Mouse (Mus musculus): ENCODE measurements around the gene Ern2. TPM values are rescaled to one million over a fixed set of nuclear protein-coding genes. Genes with fewer than 3 reads are reported as not detected.
A peak's percentile ranks its signal among the peaks of the same experiment; 100 is the strongest.

Gene Ern2
- total and polyA plus RNA-seq, 3 experiments, result not detected

DNA sequence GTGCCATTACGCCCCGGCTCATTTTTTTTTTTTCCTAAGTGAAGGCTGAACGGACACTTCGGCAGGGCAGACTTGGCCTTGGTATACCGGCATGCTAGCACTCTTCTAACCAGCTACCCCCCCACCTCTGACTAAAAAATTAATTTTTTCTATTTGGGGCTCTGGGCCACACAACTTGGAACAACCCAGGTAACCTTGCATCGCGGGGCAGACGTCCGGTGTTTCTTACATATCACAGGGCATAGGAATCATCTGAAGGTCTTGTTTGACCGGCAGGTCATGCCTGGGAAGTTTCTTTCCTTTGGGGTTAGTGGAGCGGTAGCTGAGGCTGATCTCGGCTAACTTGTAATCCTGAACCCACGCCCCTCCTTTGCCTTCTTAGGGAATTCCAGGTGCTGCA is 27.5 kb downstream of the Ern2 start:
- TF ChIP-seq CTCF (IDR thresholded peaks at IDR 0.05; ENCODE audit: low read depth, low read length), result no peak
- TF ChIP-seq POLR2AphosphoS5 (IDR thresholded peaks at IDR 0.05; ENCODE audit: insufficient replicate concordance, low read depth, low read length), result no peak
- TF ChIP-seq GATA1 (IDR thresholded peaks at IDR 0.05; ENCODE audit: borderline replicate concordance, low read length), result no peak
- no peak for TF ChIP-seq GATA2 (IDR thresholded peaks at IDR 0.05; ENCODE audit: borderline replicate concordance, low read depth, low read length)
- no peak for TF ChIP-seq TAL1 (conservative IDR thresholded peaks at IDR 0.05; ENCODE audit: low read depth, low read length)

DNA sequence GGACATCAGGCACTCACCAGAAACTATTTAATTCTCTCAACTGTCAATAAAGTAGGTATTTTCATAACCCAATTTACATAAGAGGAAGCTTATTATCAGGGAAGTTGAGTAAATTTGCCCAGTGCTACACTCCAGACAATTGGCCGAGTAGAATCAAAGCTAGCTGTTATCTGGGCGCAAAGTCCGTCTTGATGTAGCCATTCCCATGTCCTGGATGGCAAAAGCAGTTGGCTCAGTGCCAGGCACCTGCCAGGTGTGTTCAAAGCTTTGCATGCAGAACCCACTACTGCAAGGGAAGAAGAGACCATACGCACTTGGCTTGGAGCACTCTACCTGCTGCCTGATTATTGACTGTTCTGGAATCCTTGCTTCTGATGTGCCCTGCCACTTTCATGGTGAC is 33.5 kb downstream of the Ern2 start:
- TF ChIP-seq GATA2 (IDR thresholded peaks at IDR 0.05; ENCODE audit: borderline replicate concordance, low read depth, low read length), result no peak
- no peak for ATAC-seq (ENCODE audit: extremely low read depth, insufficient number of reproducible peaks, low FRiP score, poor library complexity, severe bottlenecking)
- H3K27me3 ChIP-seq (ENCODE audit: insufficient read depth, low read length), result no peaks in the 10 kb centered on the region
- H3K4me3 ChIP-seq (ENCODE audit: low read depth, low read length), result no peak overlapping the region
- no peaks in the 10 kb centered on the region for H3K9me3 ChIP-seq (replicated peaks)
- DNase-seq (ENCODE audit: low spot score), result no peak
- 0 out of 2 replicates have a peak, but pooled peaks cover under 1% of the 10 kb centered on the region for H3K4me1 ChIP-seq (ENCODE audit: insufficient read depth, low read depth, low read length)
- H3K36me3 ChIP-seq (replicated peaks), result peaks cover 69% of the 10 kb centered on the region

More for the DNA sequence above, 27.5 kb downstream of the Ern2 start:
- ATAC-seq (ENCODE audit: extremely low read depth, insufficient number of reproducible peaks, low FRiP score, poor library complexity, severe bottlenecking) (no peak), DNase-seq (ENCODE audit: low spot score) (no peak)
- H3K4me1 ChIP-seq (ENCODE audit: insufficient read depth, low read depth, low read length), result peaks cover 45% of the 10 kb centered on the region
- no peaks in the 10 kb centered on the region for H3K9me3 ChIP-seq (replicated peaks)
- H3K27me3 ChIP-seq (ENCODE audit: insufficient read depth, low read length), result no peaks in the 10 kb centered on the region
- peaks cover 60% of the 10 kb centered on the region for H3K36me3 ChIP-seq (replicated peaks)
- H3K4me3 ChIP-seq (ENCODE audit: low read depth, low read length), result peak overlapping the region; percentile 80

DNA sequence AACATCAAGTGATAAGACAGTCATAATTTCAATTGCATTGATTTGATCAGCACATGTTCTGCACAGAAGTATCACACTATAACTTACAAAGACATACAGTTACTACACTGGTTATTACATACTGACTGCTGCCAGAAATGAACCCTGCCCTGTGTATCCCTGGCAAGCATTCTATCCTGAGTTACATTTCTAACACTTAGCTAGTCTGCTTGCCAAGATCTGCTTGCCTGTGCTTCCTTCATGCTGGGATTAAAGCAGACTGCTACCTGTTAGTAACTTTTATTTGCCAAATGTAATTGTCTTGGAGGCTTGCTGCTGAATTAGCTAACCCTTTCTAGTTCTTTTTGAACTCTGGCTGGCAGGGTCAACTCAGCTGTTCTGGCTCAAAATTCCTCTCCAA is 45.0 kb downstream of the Ern2 start:
- ATAC-seq (ENCODE audit: extremely low read depth, insufficient number of reproducible peaks, low FRiP score, poor library complexity, severe bottlenecking) (no peak), DNase-seq (ENCODE audit: low spot score) (no peak)
- H3K36me3 ChIP-seq (replicated peaks), result peaks cover 87% of the 10 kb centered on the region
- TF ChIP-seq GATA1 (IDR thresholded peaks at IDR 0.05; ENCODE audit: borderline replicate concordance, low read length) (no peak), GATA2 (IDR thresholded peaks at IDR 0.05; ENCODE audit: borderline replicate concordance, low read depth, low read length) (no peak), POLR2AphosphoS5 (IDR thresholded peaks at IDR 0.05; ENCODE audit: insufficient replicate concordance, low read depth, low read length) (no peak), CTCF (IDR thresholded peaks at IDR 0.05; ENCODE audit: low read depth, low read length) (no peak)
- H3K4me3 ChIP-seq (ENCODE audit: low read depth, low read length), result no peak overlapping the region
- no peaks in the 10 kb centered on the region for H3K27me3 ChIP-seq (ENCODE audit: insufficient read depth, low read length)
- no peaks in the 10 kb centered on the region for H3K9me3 ChIP-seq (replicated peaks)
- H3K4me1 ChIP-seq (ENCODE audit: insufficient read depth, low read depth, low read length), result no peaks in the 10 kb centered on the region

DNA sequence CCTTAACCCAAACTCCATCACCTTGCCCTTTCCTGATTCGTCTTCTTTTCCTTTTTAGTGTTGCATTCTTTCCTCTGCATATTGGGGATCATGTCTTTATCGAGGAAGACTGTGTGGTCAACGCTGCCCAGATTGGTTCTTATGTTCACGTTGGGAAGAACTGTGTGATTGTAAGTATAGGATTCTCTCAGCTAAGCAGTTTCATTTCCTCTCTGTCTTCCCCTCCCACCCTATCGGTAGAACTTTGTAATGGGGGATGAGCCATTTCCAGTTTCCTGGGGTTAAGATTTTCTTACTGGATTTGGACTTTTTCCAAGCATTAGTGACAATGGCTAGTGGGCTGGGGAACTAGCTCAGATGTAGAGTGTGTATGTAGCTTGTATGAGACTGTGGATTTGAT is 47.8 kb downstream of the Ern2 start:
- Histone ChIP-seq H3K4me3 (ENCODE audit: low read depth, low read length) (no peak overlapping the region), H3K36me3 (replicated peaks) (peaks cover 81% of the 10 kb centered on the region), H3K4me1 (ENCODE audit: insufficient read depth, low read depth, low read length) (peaks cover 5% of the 10 kb centered on the region), H3K9me3 (replicated peaks) (no peaks in the 10 kb centered on the region), H3K27me3 (ENCODE audit: insufficient read depth, low read length) (no peaks in the 10 kb centered on the region)
- no peak for DNase-seq (ENCODE audit: low spot score)
- TF ChIP-seq POLR2AphosphoS5 (IDR thresholded peaks at IDR 0.05; ENCODE audit: insufficient replicate concordance, low read depth, low read length) (no peak), TAL1 (conservative IDR thresholded peaks at IDR 0.05; ENCODE audit: low read depth, low read length) (no peak), CTCF (IDR thresholded peaks at IDR 0.05; ENCODE audit: low read depth, low read length) (no peak), GATA2 (IDR thresholded peaks at IDR 0.05; ENCODE audit: borderline replicate concordance, low read depth, low read length) (no peak), GATA1 (IDR thresholded peaks at IDR 0.05; ENCODE audit: borderline replicate concordance, low read length) (no peak)
- ATAC-seq (ENCODE audit: extremely low read depth, insufficient number of reproducible peaks, low FRiP score, poor library complexity, severe bottlenecking), result no peak

DNA sequence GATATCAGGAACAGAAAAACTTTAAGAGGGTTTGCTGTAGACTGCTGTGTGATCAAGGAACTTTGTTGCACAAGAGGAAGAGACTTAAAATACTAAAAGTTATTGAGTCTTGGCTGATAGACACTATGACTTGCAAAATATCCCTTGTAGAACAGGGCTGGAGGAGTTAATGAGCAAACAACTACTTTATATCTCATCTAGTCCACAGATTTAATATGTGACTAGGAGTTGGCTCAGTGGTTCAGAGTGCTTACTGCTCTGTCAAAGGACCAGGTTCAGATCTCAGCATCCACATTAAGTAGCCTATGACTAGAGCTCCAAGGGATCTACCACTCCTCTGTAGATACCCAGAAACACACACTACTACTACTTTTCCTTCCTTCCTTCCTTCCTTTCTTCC is 48.9 kb downstream of the Ern2 start:
- DNase-seq (ENCODE audit: low spot score) (no peak), ATAC-seq (ENCODE audit: extremely low read depth, insufficient number of reproducible peaks, low FRiP score, poor library complexity, severe bottlenecking) (no peak)
- TF ChIP-seq POLR2AphosphoS5 (IDR thresholded peaks at IDR 0.05; ENCODE audit: insufficient replicate concordance, low read depth, low read length), result no peak
- no peak for TF ChIP-seq TAL1 (conservative IDR thresholded peaks at IDR 0.05; ENCODE audit: low read depth, low read length)
- TF ChIP-seq GATA2 (IDR thresholded peaks at IDR 0.05; ENCODE audit: borderline replicate concordance, low read depth, low read length), result no peak
- no peak for TF ChIP-seq CTCF (IDR thresholded peaks at IDR 0.05; ENCODE audit: low read depth, low read length)
- no peak for TF ChIP-seq GATA1 (IDR thresholded peaks at IDR 0.05; ENCODE audit: borderline replicate concordance, low read length)
- H3K36me3 ChIP-seq (replicated peaks), result peaks cover 72% of the 10 kb centered on the region
- H3K4me1 ChIP-seq (ENCODE audit: insufficient read depth, low read depth, low read length), result peaks cover 5% of the 10 kb centered on the region
- H3K4me3 ChIP-seq (ENCODE audit: low read depth, low read length), result no peak overlapping the region
- H3K9me3 ChIP-seq (replicated peaks), result no peaks in the 10 kb centered on the region
- H3K27me3 ChIP-seq (ENCODE audit: insufficient read depth, low read length), result no peaks in the 10 kb centered on the region

DNA sequence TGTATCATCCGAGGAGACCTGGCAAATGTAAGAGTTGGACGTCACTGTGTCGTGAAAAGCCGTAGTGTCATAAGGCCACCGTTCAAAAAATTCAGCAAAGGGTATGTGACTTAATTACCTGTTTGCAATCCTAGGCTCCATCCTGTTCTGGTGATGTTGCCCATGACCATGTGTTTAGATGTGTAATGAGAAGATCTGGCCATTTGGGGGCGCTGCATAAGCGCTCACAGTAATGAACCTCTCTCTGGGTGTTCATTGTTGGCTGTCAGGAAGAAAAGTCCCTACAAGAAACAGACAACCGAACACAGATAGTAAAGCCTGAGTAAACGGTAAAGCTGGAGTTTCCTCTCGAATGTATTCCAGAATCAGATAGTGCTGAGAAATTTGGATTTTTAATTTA is 50.9 kb downstream of the Ern2 start:
- no peaks in the 10 kb centered on the region for H3K27me3 ChIP-seq (ENCODE audit: insufficient read depth, low read length)
- peaks cover 64% of the 10 kb centered on the region for H3K36me3 ChIP-seq (replicated peaks)
- peaks cover 16% of the 10 kb centered on the region for H3K4me1 ChIP-seq (ENCODE audit: insufficient read depth, low read depth, low read length)
- no peaks in the 10 kb centered on the region for H3K9me3 ChIP-seq (replicated peaks)
- ATAC-seq (ENCODE audit: extremely low read depth, insufficient number of reproducible peaks, low FRiP score, poor library complexity, severe bottlenecking) (no peak), DNase-seq (ENCODE audit: low spot score) (no peak)
- no peak overlapping the region for H3K4me3 ChIP-seq (ENCODE audit: low read depth, low read length)
- TF ChIP-seq GATA1 (IDR thresholded peaks at IDR 0.05; ENCODE audit: borderline replicate concordance, low read length), result no peak
- peak; percentile 29; the same call in 1 of the 2 replicates for TF ChIP-seq CTCF (IDR thresholded peaks at IDR 0.05; ENCODE audit: low read depth, low read length)

DNA sequence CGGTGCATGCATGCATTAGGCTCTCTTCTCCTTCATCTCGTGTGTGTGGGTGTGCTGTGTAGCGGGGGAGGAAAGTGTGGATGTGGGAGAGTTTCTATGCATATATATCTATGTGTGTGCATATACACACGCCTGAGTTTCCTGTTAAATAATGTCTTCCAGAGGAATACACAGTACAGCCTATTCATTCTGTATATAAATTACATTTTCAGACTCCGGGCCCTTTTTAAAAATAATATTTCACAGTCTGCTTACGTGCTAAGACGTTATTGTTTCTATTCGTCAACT is 52.7 kb downstream of the Ern2 start:
- ATAC-seq (ENCODE audit: extremely low read depth, insufficient number of reproducible peaks, low FRiP score, poor library complexity, severe bottlenecking), result no peak
- H3K27me3 ChIP-seq (ENCODE audit: insufficient read depth, low read length), result no peaks in the 10 kb centered on the region
- no peak for TF ChIP-seq GATA2 (IDR thresholded peaks at IDR 0.05; ENCODE audit: borderline replicate concordance, low read depth, low read length)
- TF ChIP-seq GATA1 (IDR thresholded peaks at IDR 0.05; ENCODE audit: borderline replicate concordance, low read length), result no peak
- TF ChIP-seq CTCF (IDR thresholded peaks at IDR 0.05; ENCODE audit: low read depth, low read length), result no peak

More for the DNA sequence above, 52.7 kb downstream of the Ern2 start:
- no peak for DNase-seq (ENCODE audit: low spot score)
- no peaks in the 10 kb centered on the region for H3K9me3 ChIP-seq (replicated peaks)
- peaks cover 63% of the 10 kb centered on the region for H3K36me3 ChIP-seq (replicated peaks)
- H3K4me1 ChIP-seq (ENCODE audit: insufficient read depth, low read depth, low read length), result peaks cover 19% of the 10 kb centered on the region
- H3K4me3 ChIP-seq (ENCODE audit: low read depth, low read length), result peak overlapping the region; percentile 89
